9 mouse cellular contexts compared by ENCODE assay signal in genomic region chr1:79640151-79640550, GRCm38 (mm10). TPM values are rescaled to one million over a fixed set of nuclear protein-coding genes. Genes with fewer than 3 reads are reported as not detected.
DNase-seq lines count a peak whose midpoint lies in the region; ATAC-seq and TF ChIP-seq lines count a peak whose summit lies in the region.
"Had no signal": no experiment of that assay in that cellular context is flagged by ENCODE, and none has a peak within 500 bp of the region (broad histone marks: within the 10 kb centered on the region; RNA-seq: fewer than 3 reads in every experiment).

No protein-coding gene starts in this region.

- peak; percentile 70 for TF ChIP-seq CTCF in lung, adult 2 months (IDR thresholded peaks at IDR 0.05; ENCODE audit: insufficient read depth, low read length)
- TF ChIP-seq CTCF in liver, embryonic 14.5 days (IDR thresholded peaks at IDR 0.05; ENCODE audit: low read depth) = peak; percentile 35

- no peak overlapping the region for H3K9ac ChIP-seq in kidney, embryonic 15.5 days
- no peak overlapping the region for H3K9ac ChIP-seq in liver, embryonic 14.5 days (replicated peaks)
- H3K9ac ChIP-seq: lung, embryonic 15.5 days had no signal

- WGBS in lung, adult 2 months = 65% methylated on average over 7 of the region's 7 CpGs
- 65% methylated on average over 7 of the region's 7 CpGs for WGBS in kidney, embryonic 15.5 days
- 74% methylated on average over 7 of the region's 7 CpGs for WGBS in liver, embryonic 14.5 days (ENCODE audit: insufficient replicate concordance)

- no peak for DNase-seq in lung, adult 2 months
- DNase-seq in lung, postnatal 25 days (ENCODE audit: low spot score) = no peak
- peak; percentile 59 for DNase-seq in cerebellum, adult 8-10 months
- peak; percentile 66 to 87 for DNase-seq in frontal cortex, adult 2 months (ENCODE audit: extremely low spot score in 1 of 2, low spot score in 1 of 2)
- no peak for DNase-seq in liver, embryonic 14.5 days (ENCODE audit: low read depth in 3 of 3, low spot score in 3 of 3)
- peak; percentile 83 for DNase-seq in retina, embryonic 14.5 days (ENCODE audit: low spot score)
- no peak for DNase-seq in spleen, adult 12 weeks (ENCODE audit: low spot score)

- H3K9me3 ChIP-seq in kidney, embryonic 15.5 days (replicated peaks) = no peaks in the 10 kb centered on the region
- no peaks in the 10 kb centered on the region for H3K9me3 ChIP-seq in liver, embryonic 14.5 days (ENCODE audit: control insufficient read depth, low read length)
- H3K9me3 ChIP-seq: lung, embryonic 15.5 days had no signal

- no peak for TF ChIP-seq POLR2A in lung, adult 2 months (IDR thresholded peaks at IDR 0.05; ENCODE audit: borderline replicate concordance, extremely low read depth, low read depth, low read length)

- H3K4me2 ChIP-seq in kidney, embryonic 15.5 days = no peak overlapping the region
- no peak overlapping the region for H3K4me2 ChIP-seq in liver, embryonic 14.5 days (ENCODE audit: low read depth)
- H3K4me2 ChIP-seq: lung, embryonic 15.5 days had no signal

- no peaks in the 10 kb centered on the region; the same call in 1 of the 2 replicates for H3K4me1 ChIP-seq in lung, adult 2 months (ENCODE audit: control insufficient read depth, insufficient read depth, low read length)
- H3K4me1 ChIP-seq in kidney, embryonic 15.5 days = no peaks in the 10 kb centered on the region; the same call in 1 of the 2 replicates
- peaks cover 0 to 2% of the 10 kb centered on the region in 2 experiments; a peak in 1 of 4 replicates for H3K4me1 ChIP-seq in liver, embryonic 14.5 days (replicated peaks; ENCODE audit: control insufficient read depth in 2 of 2, insufficient read depth in 2 of 2, low read length in 1 of 2)
- H3K4me1 ChIP-seq: lung, embryonic 15.5 days had no signal

- no peaks in the 10 kb centered on the region for H3K27me3 ChIP-seq in kidney, embryonic 15.5 days
- no peaks in the 10 kb centered on the region for H3K27me3 ChIP-seq in liver, embryonic 14.5 days (ENCODE audit: control insufficient read depth, insufficient read depth, low read length)
- H3K27me3 ChIP-seq: lung, embryonic 15.5 days had no signal

- no peaks in the 10 kb centered on the region for H3K36me3 ChIP-seq in kidney, embryonic 15.5 days
- H3K36me3 ChIP-seq in liver, embryonic 14.5 days (replicated peaks; ENCODE audit: control insufficient read depth, insufficient read depth, low read depth) = no peaks in the 10 kb centered on the region
- H3K36me3 ChIP-seq: lung, embryonic 15.5 days had no signal

- 0 out of 2 replicates have a peak, but pooled peaks have one; percentile 36 for ATAC-seq in kidney, embryonic 15.5 days (replicated peaks; ENCODE audit: low FRiP score)
- no peak for ATAC-seq in liver, embryonic 14.5 days (ENCODE audit: insufficient read depth)

- no peak overlapping the region for H3K4me3 ChIP-seq in lung, adult 2 months (replicated peaks; ENCODE audit: extremely low read depth, low read depth, low read length)
- no peak overlapping the region for H3K4me3 ChIP-seq in kidney, embryonic 15.5 days (replicated peaks)
- no peak overlapping the region for H3K4me3 ChIP-seq in liver, embryonic 14.5 days (ENCODE audit: insufficient read depth in 1 of 2, low read depth in 2 of 2, low read length in 2 of 2)
- H3K4me3 ChIP-seq: lung, embryonic 15.5 days had no signal

- H3K27ac ChIP-seq in kidney, embryonic 15.5 days = no peak overlapping the region
- H3K27ac ChIP-seq in liver, embryonic 14.5 days = no peak overlapping the region
- H3K27ac ChIP-seq: lung, embryonic 15.5 days had no signal

- no peak for TF ChIP-seq EP300 in liver, embryonic 14.5 days (IDR thresholded peaks at IDR 0.05; ENCODE audit: low read depth)

RNA-seq across cellular contexts. Expression of gene Ap1s3, which starts 31.6 kb away (rescaled TPM):
- 36.1 and 40.0 TPM in 2 replicates for polyA plus RNA-seq in lung, adult 2 months (2012; rRNA removed)
- 1.8 and 2.4 TPM in 2 replicates for polyA plus RNA-seq in frontal cortex, adult 2 months (2012; rRNA removed)
- polyA plus RNA-seq in kidney, embryonic 15.5 days (2015; fragmentation: Nextera tagmentation; extraction: Ambion mirVana) = 1.1 and 1.3 TPM in 2 replicates
- polyA plus RNA-seq in liver, embryonic 14.5 days (2012; rRNA removed) = 1.0 and 1.6 TPM in 2 replicates
- 0.39 and 0.49 TPM in 2 replicates for polyA plus RNA-seq in liver, embryonic 14.5 days (2014; fragmentation: Nextera tagmentation; extraction: Ambion mirVana)

Comparison
In these comparisons a context has a peak if more than half of its experiments do, and no peak if none do; other contexts are left out.
1. DNase-seq: peak in cerebellum, adult 8-10 months (single experiment), frontal cortex, adult 2 months (2 of 2) and retina, embryonic 14.5 days (single experiment); none in lung, adult 2 months (single experiment), lung, postnatal 25 days (single experiment), liver, embryonic 14.5 days (0 of 3) and spleen, adult 12 weeks (single experiment).
2. RNA of gene Ap1s3, which starts 31.6 kb away (polyA plus RNA-seq): 36.1 to 40.0 TPM in lung, adult 2 months; 1.8 to 2.4 TPM in frontal cortex, adult 2 months, 0.39 to 1.6 TPM in liver, embryonic 14.5 days and 1.1 to 1.3 TPM in kidney, embryonic 15.5 days; every median in the first group is over 10 times any median in the second.